Mouse (Mus musculus) neutrophil, adult 83 days (primary cell): Measurements from ENCODE around the gene Mblac1. TPM values are rescaled to one million over a fixed set of nuclear protein-coding genes. Genes with fewer than 3 reads are reported as not detected.

Experiments used
- total RNA-seq, 2 experiments: library from RNA; stranded (reverse); gene quantifications; one replicate each; pipeline ENCODE4 v1.2.4; 2023

The Mblac1 gene
- 1 to 10 TPM; 5.1 to 6.6 TPM for total RNA-seq

GRCm38 (mm10) chr5:138193771-138194727 is at the start of gene Mblac1:
Mblac1 (plus strand) TSS chr5:138194314.

GRCm38 (mm10) chr5:138155443-138155976 is 38.6 kb upstream of the Mblac1 start, which contains the start of gene Zfp113:
Zfp113 (minus strand) TSS chr5:138155744.

GRCm38 (mm10) chr5:138160842-138161665 is 33.1 kb upstream of the Mblac1 start, which contains the start of gene Cops6:
Cops6 (plus strand) TSS chr5:138161071.

GRCm38 (mm10) chr5:138171695-138172491 is 22.2 kb upstream of the Mblac1 start, which contains the start of the genes Ap4m1 and Mcm7:
Ap4m1 (plus strand) TSS chr5:138172002.
Mcm7 (minus strand) TSS chr5:138172422.

GRCm38 (mm10) chr5:138186950-138187638 is 7.0 kb upstream of the Mblac1 start, which contains the start of the genes Taf6 and Cnpy4:
Taf6 (minus strand) TSS chr5:138187451.
Cnpy4 (plus strand) TSS chr5:138187485.

GRCm38 (mm10) chr5:138225700-138226099 is 31.6 kb downstream of the Mblac1 start, which contains the start of gene Nxpe5:
Nxpe5 (plus strand) TSS chr5:138225898.

Other genes starting within 250 kb of the Mblac1 start
- not detected for gene Gjc3, start 231.2 kb upstream of the Mblac1 start, total RNA-seq
- 1 to 10 TPM in 1 of 2 experiments, under 1 TPM in 1; 0.61 to 1.1 TPM for gene Azgp1, start 212.8 kb upstream of the Mblac1 start, total RNA-seq
- gene Smok3a, start 173.1 kb upstream of the Mblac1 start, total RNA-seq: not detected
- not detected for gene Smok3b, start 172.9 kb upstream of the Mblac1 start, total RNA-seq
- gene Smok3c, start 141.1 kb upstream of the Mblac1 start, total RNA-seq: not detected
- gene Zkscan1, start 109.2 kb upstream of the Mblac1 start, total RNA-seq: 1 to 10 TPM; 6.6 to 8.1 TPM
- gene Zscan21, start 77.4 kb upstream of the Mblac1 start, total RNA-seq: 1 to 10 TPM; 5.1 to 6.5 TPM
- 1 to 10 TPM; 2.5 to 3.0 TPM for gene Zfp113, start 38.6 kb upstream of the Mblac1 start, total RNA-seq
- gene Cops6, start 33.2 kb upstream of the Mblac1 start, total RNA-seq: 10 to 100 TPM; 44.9 to 49.7 TPM
- 10 to 100 TPM; 26.7 to 29.6 TPM for gene Ap4m1, start 22.3 kb upstream of the Mblac1 start, total RNA-seq
- 100 to 1,000 TPM; 144 to 160 TPM for gene Mcm7, start 21.9 kb upstream of the Mblac1 start, total RNA-seq
- 10 to 100 TPM; 24.1 to 27.5 TPM for gene Taf6, start 6.9 kb upstream of the Mblac1 start, total RNA-seq
- 10 to 100 TPM; 13.6 to 13.8 TPM for gene Cnpy4, start 6.8 kb upstream of the Mblac1 start, total RNA-seq
- 1 to 10 TPM; 1.1 to 1.9 TPM for gene Nxpe5, start 31.6 kb downstream of the Mblac1 start, total RNA-seq
- gene Lamtor4, start 61.2 kb downstream of the Mblac1 start, total RNA-seq: 100 to 1,000 TPM; 155 to 163 TPM
- 100 to 1,000 TPM; 119 to 122 TPM for gene BC037034, start 69.7 kb downstream of the Mblac1 start, total RNA-seq
- not detected for gene Gal3st4, start 78.5 kb downstream of the Mblac1 start, total RNA-seq
- gene Gm43720, start 85.6 kb downstream of the Mblac1 start, total RNA-seq: not detected
- gene Gpc2, start 85.7 kb downstream of the Mblac1 start, total RNA-seq: 1 to 10 TPM; 3.0 to 4.1 TPM
- gene Stag3, start 85.9 kb downstream of the Mblac1 start, total RNA-seq: 1 to 10 TPM; 1.7 to 2.2 TPM
- gene Pvrig, start 147.6 kb downstream of the Mblac1 start, total RNA-seq: 1 to 10 TPM; 1.2 to 1.7 TPM
- 1 to 10 TPM; 5.3 to 6.3 TPM for gene Zfp157, start 247.2 kb downstream of the Mblac1 start, total RNA-seq